Mouse (Mus musculus) intestine, embryonic 14.5 days (tissue): ENCODE data around the gene Actl11. TPM values are rescaled to one million over a fixed set of nuclear protein-coding genes. Genes with fewer than 3 reads are reported as not detected.
A peak's percentile ranks its signal among the peaks of the same experiment; 100 is the strongest.

Experiments used
- ATAC-seq: fragments of 200-750 bp; cut with Nextera tagmentation; replicated peaks from 2 replicates; pipeline ENCODE4 v1.8.0; 2017; ENCODE audit warnings: low read depth, moderate number of reproducible peaks, moderate TSS enrichment, moderate library complexity; ENCODE audit not compliant: low FRiP score, low TSS enrichment
- DNase-seq: peaks from one replicate; pipeline ENCODE4 v3.0.0-alpha.2; 2018; ENCODE audit warnings: low spot score
- H3K27ac ChIP-seq: fragments of 300-500 bp; sonication (generic); 2 replicates; pipeline ENCODE4 v1.5.1; 2014; ENCODE audit warnings: low read depth, mild to moderate bottlenecking, control low read depth
- H3K27me3 ChIP-seq: fragments of 300-500 bp; sonication (generic); replicated peaks from 2 replicates; pipeline ENCODE4 v1.6.1; 2014; ENCODE audit warnings: low read length, control low read depth; ENCODE audit not compliant: control insufficient read depth, insufficient read depth
- H3K36me3 ChIP-seq: fragments of 300-500 bp; sonication (generic); 2 replicates; pipeline ENCODE4 v1.6.1; 2014; ENCODE audit warnings: low read length, control low read depth; ENCODE audit not compliant: control insufficient read depth, insufficient read depth
- H3K4me1 ChIP-seq: fragments of 300-500 bp; sonication (generic); replicated peaks from 2 replicates; pipeline ENCODE4 v1.6.1; 2014; ENCODE audit warnings: low read length, control low read depth, mixed read lengths; ENCODE audit not compliant: control insufficient read depth, insufficient read depth
- H3K4me2 ChIP-seq: fragments of 300-500 bp; sonication (generic); 2 replicates; pipeline ENCODE4 v1.6.1; 2014; ENCODE audit warnings: low read length
- H3K4me3 ChIP-seq: fragments of 300-500 bp; sonication (generic); 2 replicates; pipeline ENCODE4 v1.5.1; 2014; ENCODE audit warnings: low read depth, low read length, control low read depth, mixed read lengths
- H3K9ac ChIP-seq: fragments of 300-500 bp; sonication (generic); 2 replicates; pipeline ENCODE4 v1.6.1; 2014; ENCODE audit warnings: mild to moderate bottlenecking, low read length
- H3K9me3 ChIP-seq: fragments of 300-500 bp; sonication (generic); 2 replicates; pipeline ENCODE4 v1.6.1; 2016; ENCODE audit warnings: low read length, control low read depth; ENCODE audit not compliant: control insufficient read depth
- WGBS: fragments of 180-500 bp; shearing (Covaris S2); extraction: QIAGEN DNeasy Blood & Tissue Kit; methylation state at CpG from one replicate; pipeline ENCODE4 v1.1.7; 2014; 5-methylcytosine and 5-hydroxymethylcytosine counted together
- polyA plus RNA-seq: library from polyadenylated mRNA; unstranded; fragments of >200 nt; fragmentation: Nextera tagmentation; extraction: Ambion mirVana; gene quantifications from 2 replicates; pipeline ENCODE4 v1.2.1, GENCODE M21; 2014

The Actl11 gene
- polyA plus RNA-seq, 1 experiment from 2014 or later: not detected

DNA sequence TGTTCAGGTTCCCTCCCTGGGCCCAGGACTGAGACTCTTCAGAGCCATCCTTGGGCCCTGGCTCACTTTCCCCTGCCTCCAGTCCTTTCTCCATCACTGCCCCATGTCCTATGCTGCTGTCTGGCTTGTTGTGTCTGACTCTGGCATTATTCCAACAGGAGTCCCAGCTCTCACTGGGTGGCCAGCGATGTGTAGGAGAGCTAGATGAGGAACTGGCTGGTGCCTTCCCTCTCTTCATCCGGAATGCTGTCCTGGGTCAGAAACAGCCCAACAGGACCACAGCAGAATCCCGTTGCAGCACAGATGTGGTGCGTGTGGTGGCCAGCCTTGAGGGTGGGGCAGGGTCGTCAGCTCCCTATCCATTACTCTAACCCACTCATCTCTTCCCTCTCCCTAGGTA, 42.0 kb downstream of the Actl11 start:
- Histone ChIP-seq H3K36me3 (peaks cover 33% of the 10 kb centered on the region), H3K4me2 (no peak overlapping the region), H3K4me3 (no peak overlapping the region), H3K9me3 (no peaks in the 10 kb centered on the region), H3K9ac (no peak overlapping the region), H3K4me1 (no peaks in the 10 kb centered on the region; the same call in 1 of the 2 replicates), H3K27me3 (no peaks in the 10 kb centered on the region), H3K27ac (no peak overlapping the region)
- DNase-seq (no peak), ATAC-seq (no peak)
- WGBS: 87% methylated on average over 5 of the region's 5 CpGs

DNA sequence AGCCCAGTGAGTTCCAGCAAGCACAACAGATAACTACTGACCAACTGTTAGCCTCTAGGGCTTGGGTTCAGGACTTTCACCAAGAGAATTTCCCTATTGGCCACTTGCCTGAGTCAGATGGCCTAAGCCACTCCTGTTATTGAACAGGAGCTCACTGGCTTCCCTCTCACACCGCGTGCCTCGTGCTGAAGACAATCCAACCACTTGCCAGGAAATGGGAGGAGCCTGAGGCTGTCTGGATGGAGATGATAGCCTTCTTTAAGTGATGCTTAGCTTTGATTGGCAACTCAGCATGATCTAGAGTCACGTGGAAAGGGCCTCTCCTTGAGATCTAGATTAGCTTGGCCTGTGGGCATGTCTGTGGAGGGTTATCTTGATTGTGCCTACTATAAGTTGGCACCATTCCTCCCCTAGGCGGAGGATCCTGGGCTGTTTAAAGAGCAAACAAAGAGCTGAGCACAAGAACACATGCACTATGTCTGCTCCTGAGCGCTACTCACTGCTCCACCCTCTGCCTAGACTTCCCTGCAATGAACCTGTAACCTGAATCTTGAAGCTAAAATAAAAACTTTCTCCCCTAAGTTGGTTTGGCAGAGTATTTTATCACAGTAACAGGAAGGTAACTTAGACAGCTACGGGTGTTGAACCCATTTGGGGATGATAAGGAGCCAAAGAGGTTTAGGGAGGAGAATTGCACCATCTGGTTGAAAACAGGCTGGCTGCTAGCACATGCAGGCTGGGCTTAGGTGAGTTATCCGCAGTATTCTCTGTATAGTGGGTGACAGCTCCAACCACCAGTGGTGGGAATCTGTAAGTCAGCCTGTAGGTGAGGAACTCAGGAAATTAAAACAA, 43.6 kb downstream of the Actl11 start:
- Histone ChIP-seq H3K4me1 (peaks cover 6% of the 10 kb centered on the region), H3K9ac (no peak overlapping the region), H3K9me3 (no peaks in the 10 kb centered on the region), H3K4me2 (no peak overlapping the region), H3K4me3 (no peak overlapping the region), H3K27me3 (no peaks in the 10 kb centered on the region), H3K27ac (no peak overlapping the region), H3K36me3 (peaks cover 33% of the 10 kb centered on the region)
- 72% methylated on average over 8 of the region's 8 CpGs for WGBS
- DNase-seq (no peak), ATAC-seq (no peak)

DNA sequence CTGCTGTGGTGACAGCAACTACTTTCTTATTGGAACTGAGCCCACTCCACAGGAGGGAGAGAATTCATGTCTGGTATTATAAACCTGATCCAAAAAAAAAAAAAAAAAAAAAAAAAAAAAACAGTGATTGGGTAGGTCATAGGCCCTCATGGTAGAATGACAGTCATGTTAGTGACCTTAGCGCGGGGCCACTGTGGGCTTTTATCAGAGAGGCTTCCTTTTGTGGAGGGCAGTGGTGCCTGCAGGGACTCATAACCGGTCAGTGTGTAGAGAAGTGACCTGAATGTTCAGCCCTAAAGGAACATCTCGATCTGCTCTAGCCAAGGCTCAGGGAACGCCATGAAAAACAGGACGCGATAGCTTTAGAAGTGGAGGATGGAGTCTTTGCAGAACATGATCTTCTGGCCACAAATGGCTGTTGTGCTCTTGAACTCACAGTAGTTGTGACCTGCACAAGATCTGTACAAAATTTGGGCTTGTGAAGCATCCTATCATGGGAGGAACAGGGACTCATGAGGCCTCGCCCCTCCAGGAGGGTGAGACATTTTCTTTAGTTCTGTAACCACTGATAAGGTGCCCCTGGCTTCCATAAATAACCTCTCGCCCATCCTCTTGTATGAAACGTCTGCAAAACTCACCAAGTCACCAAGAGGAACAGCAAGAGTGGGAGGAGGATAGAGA, 46.4 kb downstream of the Actl11 start:
- no peaks in the 10 kb centered on the region for H3K27me3 ChIP-seq
- H3K9ac ChIP-seq: no peak overlapping the region
- no peak overlapping the region for H3K4me3 ChIP-seq
- H3K4me1 ChIP-seq: peaks cover 6% of the 10 kb centered on the region
- 79% methylated on average over 10 of the region's 10 CpGs for WGBS
- H3K27ac ChIP-seq: peak overlapping the region; percentile 54
- H3K9me3 ChIP-seq: no peaks in the 10 kb centered on the region
- H3K36me3 ChIP-seq: peaks cover 23% of the 10 kb centered on the region
- no peak for ATAC-seq
- H3K4me2 ChIP-seq: no peak overlapping the region
- no peak for DNase-seq

DNA sequence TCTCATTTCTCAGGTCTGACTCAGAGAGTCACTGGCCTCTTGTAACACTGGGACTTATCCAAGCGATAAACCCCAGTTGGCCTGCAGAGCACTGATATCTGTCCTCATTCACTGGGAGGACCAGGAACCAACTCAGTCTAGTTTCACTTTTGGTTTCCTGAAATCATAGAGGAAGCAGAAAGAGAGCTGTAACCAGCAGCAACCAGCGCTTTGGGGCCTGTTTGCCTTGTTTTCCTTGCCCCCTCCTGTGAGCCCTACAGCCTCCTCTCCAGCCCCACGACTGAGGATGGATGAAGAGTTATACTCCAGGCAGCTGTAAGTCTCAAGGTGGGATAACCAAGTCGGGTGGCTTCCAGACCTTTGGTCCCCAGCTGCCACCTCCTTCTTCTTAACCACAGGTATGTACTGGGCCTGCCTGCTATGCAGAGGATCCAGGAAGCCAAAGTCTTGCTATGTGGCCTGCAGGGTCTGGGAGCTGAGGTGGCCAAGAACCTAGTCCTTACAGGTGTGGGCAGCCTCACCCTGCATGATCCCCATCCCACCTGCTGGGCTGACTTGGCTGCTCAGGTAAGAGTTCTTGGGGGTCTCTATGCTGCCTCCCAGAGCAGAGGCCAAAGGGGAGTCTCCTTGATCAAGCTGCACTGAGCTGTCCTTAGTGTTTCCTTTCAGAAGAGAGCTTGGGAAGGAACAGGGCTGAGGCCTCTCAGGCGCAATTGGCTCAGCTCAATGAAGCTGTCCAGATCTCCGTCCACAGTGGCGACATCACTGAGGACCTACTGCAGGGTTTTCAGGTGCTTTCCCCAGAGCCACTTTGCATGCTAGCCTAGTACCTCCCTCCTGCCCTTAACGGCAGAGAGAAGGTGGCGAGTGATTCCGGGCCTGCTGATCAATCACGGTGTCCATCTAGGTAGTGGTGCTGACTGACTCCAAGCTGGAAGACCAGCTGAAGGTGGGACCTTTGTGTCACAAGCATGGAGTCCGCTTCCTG, 47.4 kb downstream of the Actl11 start, which contains the start of gene Uba7:
Uba7 (plus strand) TSS at position 107 of the 988 bp plus-strand sequence.
- 0 out of 2 replicates have a peak within 1 kb of the TSS, but pooled peaks have one; percentile 5 for H3K9ac ChIP-seq

DNA sequence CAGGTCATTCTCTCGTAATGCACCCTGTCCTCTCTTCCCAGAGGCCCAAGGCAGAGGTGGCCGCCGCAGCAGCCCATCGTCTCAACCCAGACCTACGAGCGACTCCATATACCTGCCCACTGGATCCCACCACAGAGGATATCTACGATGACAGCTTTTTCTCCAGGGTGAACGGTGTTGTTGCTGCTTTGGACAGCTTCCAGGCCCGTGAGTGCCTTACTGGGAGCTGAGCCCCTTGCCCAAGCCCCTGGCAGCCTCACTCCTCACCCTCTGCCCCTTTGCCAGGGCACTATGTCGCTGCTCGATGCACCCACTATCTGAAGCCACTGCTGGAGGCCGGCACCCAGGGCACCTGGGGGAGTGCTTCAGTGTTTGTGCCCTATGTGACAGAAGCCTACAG, 50.5 kb downstream of the Actl11 start:
- peaks cover 31% of the 10 kb centered on the region for H3K4me1 ChIP-seq
- WGBS: 90% methylated on average over 12 of the region's 12 CpGs
- H3K36me3 ChIP-seq: no peaks in the 10 kb centered on the region
- no peak overlapping the region for H3K4me2 ChIP-seq
- no peak overlapping the region for H3K4me3 ChIP-seq
- ATAC-seq: no peak
- no peak overlapping the region for H3K27ac ChIP-seq
- DNase-seq: no peak
- H3K27me3 ChIP-seq: no peaks in the 10 kb centered on the region
- no peak overlapping the region for H3K9ac ChIP-seq
- H3K9me3 ChIP-seq: no peaks in the 10 kb centered on the region

More for the DNA sequence above, 47.4 kb downstream of the Actl11 start, which contains the start of gene Uba7:
- Histone ChIP-seq H3K27me3 (no peaks in the 10 kb centered on the region), H3K4me1 (peaks cover 12% of the 10 kb centered on the region), H3K36me3 (peaks cover 13% of the 10 kb centered on the region), H3K4me3 (0 out of 2 replicates have a peak within 1 kb of the TSS, but pooled peaks have one; percentile 6), H3K9me3 (no peaks in the 10 kb centered on the region), H3K27ac (peak within 1 kb of the TSS; percentile 54), H3K4me2 (peak within 1 kb of the TSS; percentile 34)
- ATAC-seq (no peak; the same call in 1 of the 2 replicates), DNase-seq (peak; percentile 62)
- WGBS: 63% methylated on average over 12 of the region's 12 CpGs

Other genes with a start within 250 kb of the Actl11 start
- 1.7 and 2.6 TPM in 2 replicates for gene Gnat1, start 248.8 kb upstream of the Actl11 start, polyA plus RNA-seq
- 16.2 and 16.3 TPM in 2 replicates for gene Sema3f, start 218.0 kb upstream of the Actl11 start, polyA plus RNA-seq
- gene Rbm5, start 157.5 kb upstream of the Actl11 start, polyA plus RNA-seq: 156 and 174 TPM in 2 replicates
- gene Rbm6, start 55.2 kb upstream of the Actl11 start, polyA plus RNA-seq: 64.2 and 74.5 TPM in 2 replicates
- 17.2 and 21.7 TPM in 2 replicates for gene Mon1a, start 40.3 kb upstream of the Actl11 start, polyA plus RNA-seq
- gene Mst1r, start 21.6 kb upstream of the Actl11 start, polyA plus RNA-seq: 3.9 and 4.1 TPM in 2 replicates
- 1.7 and 1.9 TPM in 2 replicates for gene Camkv, start 7.2 kb downstream of the Actl11 start, polyA plus RNA-seq
- 23.9 and 24.1 TPM in 2 replicates for gene Traip, start 21.7 kb downstream of the Actl11 start, polyA plus RNA-seq
- 48.0 and 51.1 TPM in 2 replicates for gene Uba7, start 47.0 kb downstream of the Actl11 start, polyA plus RNA-seq
- gene Gm20661, start 54.6 kb downstream of the Actl11 start, polyA plus RNA-seq: 8.7 and 11.4 TPM in 2 replicates
- 58.7 and 62.4 TPM in 2 replicates for gene Inka1, start 57.4 kb downstream of the Actl11 start, polyA plus RNA-seq
- gene Cdhr4, start 64.0 kb downstream of the Actl11 start, polyA plus RNA-seq: 15.7 and 27.3 TPM in 2 replicates
- 0.42 and 0.90 TPM in 2 replicates for gene Gm20662, start 67.9 kb downstream of the Actl11 start, polyA plus RNA-seq
- gene Ip6k1, start 74.0 kb downstream of the Actl11 start, polyA plus RNA-seq: 24.6 and 25.8 TPM in 2 replicates
- gene Gmppb, start 120.8 kb downstream of the Actl11 start, polyA plus RNA-seq: 29.1 and 33.5 TPM in 2 replicates
- gene Amigo3, start 124.7 kb downstream of the Actl11 start, polyA plus RNA-seq: 2.5 and 2.7 TPM in 2 replicates
- 0.17 and 0.78 TPM in 2 replicates for gene Mst1, start 152.0 kb downstream of the Actl11 start, polyA plus RNA-seq
- gene Rnf123, start 154.9 kb downstream of the Actl11 start, polyA plus RNA-seq: 30.7 and 33.2 TPM in 2 replicates
- 57.7 and 61.1 TPM in 2 replicates for gene Apeh, start 166.1 kb downstream of the Actl11 start, polyA plus RNA-seq